Mouse (Mus musculus): ENCODE data around the gene Olfr312.
"Not testable (repeated sequence)": the region's sequence is repeated elsewhere in the genome, so short reads cannot be mapped to it uniquely, and the experiment has no call there.

The Olfr312 gene

GRCm38 (mm10) chr11:58828937-58829336, at the start of gene Olfr312:
Gene Olfr312 (plus strand): TSS chr11:58829237.
- not testable (repeated sequence) for DNase-seq (ENCODE audit: extremely low read depth, low read depth, low spot score)

DNA sequence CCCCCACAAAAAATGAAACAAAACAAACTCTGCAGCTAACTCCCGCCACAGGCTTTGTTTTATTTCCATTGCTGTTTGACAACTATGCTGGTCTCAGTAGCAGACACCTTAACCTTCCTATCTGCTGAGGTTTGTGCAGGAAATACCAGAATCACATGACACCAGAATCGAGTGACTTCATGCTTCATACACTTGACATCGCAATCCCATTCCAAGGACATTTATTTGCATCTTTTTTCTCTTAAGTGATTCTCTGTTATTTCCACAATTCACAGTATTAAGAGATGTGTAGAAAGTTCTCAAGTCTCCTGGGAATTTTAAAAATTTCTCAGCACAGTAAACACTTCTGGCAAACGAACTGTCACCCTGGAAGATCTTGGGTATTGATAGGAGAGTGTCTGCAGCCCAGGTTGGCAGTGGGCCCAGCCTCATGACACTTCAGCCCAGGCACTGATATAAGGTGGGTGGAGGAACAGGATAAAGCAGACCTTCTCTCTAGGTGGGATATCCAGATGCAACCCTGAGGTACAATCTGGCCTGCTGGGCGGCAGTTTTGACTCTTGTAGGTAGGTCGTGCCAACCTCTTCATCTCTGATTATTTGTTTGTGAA, 46.5 kb upstream of the Olfr312 start, which contains the start of gene Olfr314:
TSS of gene Olfr314 (plus strand) at position 473 of the 610 bp plus-strand sequence.
- no peak for DNase-seq (ENCODE audit: extremely low read depth, low read depth, low spot score)

GRCm38 (mm10) chr11:58784182-58784581, 44.9 kb upstream of the Olfr312 start:
- no peak for DNase-seq (ENCODE audit: extremely low read depth, low read depth, low spot score)

GRCm38 (mm10) chr11:58787651-58788050, 41.4 kb upstream of the Olfr312 start:
- DNase-seq (ENCODE audit: extremely low read depth, low read depth, low spot score) = no peak

GRCm38 (mm10) chr11:58788346-58788745, 40.7 kb upstream of the Olfr312 start:
- DNase-seq (ENCODE audit: extremely low read depth, low read depth, low spot score) = no peak

DNA sequence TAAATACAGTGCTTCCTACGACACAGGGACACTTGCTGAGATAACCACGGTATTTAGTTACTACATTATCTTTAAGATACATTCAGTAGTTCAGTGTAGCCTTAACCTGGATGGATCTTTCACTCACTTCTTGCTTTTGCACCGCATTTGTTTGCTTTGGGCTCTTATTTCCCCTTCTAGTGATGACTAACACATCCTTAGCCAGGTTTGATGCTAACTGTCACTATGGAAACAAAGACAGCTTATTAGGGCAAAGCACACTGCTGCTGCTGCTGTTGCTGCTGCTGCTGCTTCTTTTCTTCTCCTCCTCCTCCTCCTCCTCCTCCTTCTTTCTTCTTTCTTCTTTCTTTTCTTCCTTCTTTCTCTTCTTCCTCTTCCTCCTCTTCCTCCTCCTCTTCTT, 39.5 kb upstream of the Olfr312 start:
- no peak for DNase-seq (ENCODE audit: extremely low read depth, low read depth, low spot score)

- DNase-seq (ENCODE audit: extremely low read depth, low read depth, low spot score) = no peak
These were observed 39.0 kb upstream of the Olfr312 start for GRCm38 (mm10) chr11:58790053-58790452.

DNA sequence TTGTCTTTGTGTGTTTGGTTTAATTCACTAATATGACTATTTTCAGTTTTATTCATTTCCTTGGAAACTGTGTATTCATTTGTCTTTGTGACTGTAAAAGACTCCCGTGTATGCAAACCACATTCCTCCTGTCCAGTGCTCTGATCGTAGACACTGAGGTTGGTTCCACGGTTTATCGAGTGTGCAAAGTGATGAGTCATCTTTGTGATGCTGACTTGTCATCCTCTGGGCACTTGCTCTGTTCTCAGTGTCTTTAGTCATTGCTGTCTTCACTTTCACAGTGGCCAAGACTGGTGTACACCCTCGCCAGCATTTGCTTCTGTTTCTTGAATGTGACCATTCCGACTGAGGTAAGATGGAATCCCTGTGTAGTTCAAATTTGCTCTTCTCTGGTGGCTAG, 38.4 kb upstream of the Olfr312 start:
- no peak for DNase-seq (ENCODE audit: extremely low read depth, low read depth, low spot score)

- no peak for DNase-seq (ENCODE audit: extremely low read depth, low read depth, low spot score)
These were observed 33.2 kb upstream of the Olfr312 start for GRCm38 (mm10) chr11:58795856-58796255.

- DNase-seq (ENCODE audit: extremely low read depth, low read depth, low spot score) = no peak
These were observed 32.2 kb upstream of the Olfr312 start for GRCm38 (mm10) chr11:58796850-58797249.

DNA sequence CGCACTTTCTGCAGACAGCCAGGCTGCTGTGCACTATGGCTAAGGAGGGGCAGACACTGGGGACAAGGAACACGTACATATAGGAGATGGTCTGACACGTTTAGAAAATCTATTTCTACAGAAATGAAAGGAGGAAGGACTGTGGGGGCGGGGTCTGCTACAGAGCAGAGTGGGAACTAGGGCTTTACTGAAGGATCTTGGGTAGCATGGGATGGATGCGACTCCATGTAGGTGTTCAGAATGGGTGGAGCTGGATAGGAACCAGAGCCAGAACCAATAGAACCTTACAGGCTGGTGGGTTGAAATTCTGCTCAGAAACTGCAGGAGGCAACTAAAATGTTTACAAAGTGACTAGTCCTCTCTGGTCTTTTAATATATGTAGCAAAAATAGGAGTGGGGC, 29.3 kb upstream of the Olfr312 start:
- DNase-seq (ENCODE audit: extremely low read depth, low read depth, low spot score) = no peak

DNA sequence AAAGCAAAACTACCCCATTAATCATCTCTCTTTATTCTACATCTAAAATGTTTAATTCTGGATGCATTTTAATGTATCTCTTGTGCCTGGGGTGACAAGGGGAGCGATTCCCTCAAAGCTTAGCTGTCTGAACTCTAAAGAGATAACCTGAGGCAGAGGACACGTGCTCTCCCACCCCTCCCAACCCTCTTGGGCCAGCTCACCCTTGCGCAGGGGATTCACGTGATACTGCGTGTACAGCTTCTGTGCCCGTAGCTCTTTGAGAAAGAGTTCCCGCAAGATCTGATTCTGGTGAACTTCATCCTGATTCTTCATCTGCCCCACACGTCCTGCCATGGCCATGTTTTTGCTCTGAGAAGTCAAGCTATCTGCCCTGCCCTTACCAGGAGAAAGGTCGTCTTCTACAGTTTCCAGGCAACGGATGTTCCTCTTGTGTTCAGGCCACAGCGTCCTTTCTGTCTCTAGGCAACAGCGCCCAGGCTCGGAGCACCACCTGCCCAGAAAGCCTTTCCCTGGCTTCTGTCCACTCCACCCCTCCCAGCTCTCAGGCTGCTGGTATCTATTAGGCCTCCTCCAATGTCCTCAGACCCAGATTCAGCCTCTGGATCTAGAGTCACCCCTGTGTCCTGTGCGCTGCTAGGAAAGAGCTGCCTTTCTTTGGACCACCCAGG, 27.3 kb upstream of the Olfr312 start, which contains the start of gene Fam183b:
TSS of gene Fam183b (minus strand) at position 403 of the 671 bp plus-strand sequence.
- no peak for DNase-seq (ENCODE audit: extremely low read depth, low read depth, low spot score)

GRCm38 (mm10) chr11:58803871-58804270, 25.2 kb upstream of the Olfr312 start:
- DNase-seq (ENCODE audit: extremely low read depth, low read depth, low spot score) = no peak

GRCm38 (mm10) chr11:58804393-58804792, 24.6 kb upstream of the Olfr312 start:
- no peak for DNase-seq (ENCODE audit: extremely low read depth, low read depth, low spot score)

DNA sequence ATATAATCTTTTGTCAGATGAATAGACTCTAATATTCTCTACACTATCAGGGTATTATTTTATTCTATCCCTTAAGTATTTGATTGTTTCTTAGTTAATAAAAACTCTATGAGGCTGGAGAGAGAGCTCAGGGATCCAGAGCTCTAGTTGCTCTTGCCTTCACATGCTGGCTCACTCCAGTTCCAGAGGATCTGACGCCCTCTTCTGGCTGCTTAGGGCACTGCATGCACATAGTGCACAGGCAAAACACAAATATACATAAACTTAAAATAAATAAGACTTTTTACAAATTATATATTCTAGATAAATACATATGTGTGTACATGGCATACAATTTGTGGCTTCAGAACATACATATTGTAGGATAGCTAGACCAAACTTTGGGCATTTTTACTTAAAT, 17.0 kb upstream of the Olfr312 start:
- DNase-seq (ENCODE audit: extremely low read depth, low read depth, low spot score) = no peak

GRCm38 (mm10) chr11:58814700-58815099, 14.3 kb upstream of the Olfr312 start, which contains the start of gene Olfr313:
Gene Olfr313 (plus strand): TSS chr11:58815000.
- DNase-seq (ENCODE audit: extremely low read depth, low read depth, low spot score) = not testable (repeated sequence)

- no peak for DNase-seq (ENCODE audit: extremely low read depth, low read depth, low spot score)
These were observed 13.4 kb upstream of the Olfr312 start for GRCm38 (mm10) chr11:58815676-58816075.

DNA sequence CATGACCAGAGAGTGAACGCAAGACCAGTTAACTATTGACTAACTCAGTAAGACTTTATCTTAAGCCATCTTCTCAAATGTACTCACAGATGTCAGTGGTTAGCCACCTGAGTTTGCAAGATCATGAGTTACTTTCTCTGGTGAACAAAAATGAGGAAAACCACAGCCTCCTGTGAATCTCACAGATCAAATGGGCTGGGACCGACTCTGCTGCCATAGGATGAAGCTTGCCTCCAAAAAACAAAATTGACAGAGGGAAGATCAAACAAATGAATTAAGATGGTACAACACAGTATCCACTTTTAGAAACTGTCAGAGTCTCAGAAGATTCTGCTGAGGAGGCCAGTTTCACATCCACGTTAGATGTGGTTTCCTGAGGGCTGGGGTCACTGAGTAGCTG, 727 bp downstream of the Olfr312 start:
- DNase-seq (ENCODE audit: extremely low read depth, low read depth, low spot score) = no peak

GRCm38 (mm10) chr11:58832541-58832940, 3.5 kb downstream of the Olfr312 start:
- not testable (repeated sequence) for DNase-seq (ENCODE audit: extremely low read depth, low read depth, low spot score)

GRCm38 (mm10) chr11:58838951-58839350, 9.9 kb downstream of the Olfr312 start, which contains the start of gene Olfr311:
Gene Olfr311 (plus strand): TSS chr11:58839251.
- DNase-seq (ENCODE audit: extremely low read depth, low read depth, low spot score) = not testable (repeated sequence)

DNA sequence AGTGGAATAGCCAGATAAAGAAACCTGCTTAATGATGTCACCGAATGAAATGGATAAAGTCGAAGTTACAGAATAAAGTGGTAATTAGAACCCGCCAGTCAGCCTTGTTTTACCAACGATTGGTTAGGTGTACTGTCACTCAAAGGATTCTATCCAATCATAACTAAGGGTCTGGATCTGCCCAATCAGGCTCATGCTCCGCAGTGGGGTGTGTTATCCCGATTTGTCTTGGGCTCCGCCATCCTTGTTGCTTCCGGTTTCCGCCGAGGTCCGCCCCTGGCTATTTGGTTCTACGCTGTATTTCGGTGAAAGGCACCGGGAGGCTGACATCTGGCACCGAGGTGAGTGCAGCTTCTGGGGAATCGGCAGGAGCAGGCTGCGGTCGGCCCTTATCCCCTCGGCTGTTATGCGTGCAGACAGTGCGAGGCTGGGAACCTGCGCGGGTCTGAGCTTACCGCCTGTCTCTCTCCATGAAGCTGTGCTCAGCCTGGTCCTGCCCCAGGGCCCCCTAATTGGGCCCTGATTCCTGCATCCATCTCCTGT, 18.0 kb downstream of the Olfr312 start, which contains the start of gene Gm12258:
TSS of gene Gm12258 (plus strand) at position 240 of the 543 bp plus-strand sequence.
- peak; percentile 83 for DNase-seq (ENCODE audit: extremely low read depth, low read depth, low spot score)

- DNase-seq (ENCODE audit: extremely low read depth, low read depth, low spot score) = no peak
These were observed 18.6 kb downstream of the Olfr312 start for GRCm38 (mm10) chr11:58847636-58848035.

Data from fat pad, adult 2 months (tissue).